Mouse (Mus musculus) spleen, adult 2 months (tissue): ENCODE measurements around the gene Pirt. TPM values are rescaled to one million over a fixed set of nuclear protein-coding genes. Genes with fewer than 3 reads are reported as not detected.

ENCODE experiments used
- DNase-seq, 2 experiments: peaks; one replicate each; pipeline versions ENCODE4 v3.0.0 to v3.0.0-alpha.2; 2012 to 2021; ENCODE audit warnings: low spot score in 2 of 2, low read depth in 1 of 2
- H3K27ac ChIP-seq: fragments of 200-500 bp; 2 replicates; pipeline ENCODE4 v1.5.1; 2012; ENCODE audit warnings: low read length, inconsistent platforms; ENCODE audit not compliant: insufficient read depth
- H3K27me3 ChIP-seq: fragments of 200-500 bp; 2 replicates; pipeline ENCODE4 v1.6.1; 2012; ENCODE audit warnings: mild to moderate bottlenecking, moderate library complexity, low read length, inconsistent platforms; ENCODE audit not compliant: control insufficient read depth, insufficient read depth
- H3K36me3 ChIP-seq: fragments of 200-500 bp; 2 replicates; pipeline ENCODE4 v1.6.1; 2012; ENCODE audit warnings: mild to moderate bottlenecking, low read length, inconsistent platforms; ENCODE audit not compliant: control insufficient read depth, insufficient read depth
- H3K4me1 ChIP-seq: fragments of 200-500 bp; 2 replicates; pipeline ENCODE4 v1.6.1; 2011; ENCODE audit warnings: inconsistent platforms; ENCODE audit not compliant: control insufficient read depth, insufficient read depth, insufficient read length
- H3K4me3 ChIP-seq: fragments of 200-500 bp; 2 replicates; pipeline ENCODE4 v1.5.1; 2011; ENCODE audit warnings: mild to moderate bottlenecking, inconsistent platforms; ENCODE audit not compliant: insufficient read depth, insufficient read length; ENCODE audit errors: extremely low read depth
- CTCF ChIP-seq: fragments of 200-500 bp; IDR thresholded peaks from 2 replicates; pipeline ENCODE4 v1.5.1; 2011; ENCODE audit warnings: mild to moderate bottlenecking, inconsistent platforms; ENCODE audit not compliant: insufficient read depth, insufficient read length, insufficient replicate concordance; ENCODE audit errors: extremely low read depth
- POLR2A ChIP-seq: fragments of 200-500 bp; IDR thresholded peaks from 2 replicates; pipeline ENCODE4 v1.6.1; 2011; ENCODE audit warnings: low read depth, low read length, inconsistent platforms
- WGBS: fragments of 180-500 bp; shearing (Covaris S2); methylation state at CpG from one replicate; pipeline ENCODE4 v1.1.7; 2018; 5-methylcytosine and 5-hydroxymethylcytosine counted together
- polyA plus RNA-seq: library from polyadenylated mRNA; depleted of rRNA; stranded (reverse); fragments of >200 nt; gene quantifications from 2 replicates; pipeline ENCODE4 v1.2.3, GENCODE M21; 2012; rRNA removed

The Pirt gene
- polyA plus RNA-seq, 1 experiment, result not detected

- Histone ChIP-seq H3K4me3 (no peak overlapping the region), H3K27me3 (no peaks in the 10 kb centered on the region), H3K36me3 (no peaks in the 10 kb centered on the region), H3K27ac (no peak overlapping the region), H3K4me1 (no peaks in the 10 kb centered on the region)
- TF ChIP-seq POLR2A, result no peak
- no peak for DNase-seq
- WGBS, result 77% methylated on average over 1 of the region's 1 CpGs
These were observed 56.8 kb downstream of the Pirt start for GRCm38 (mm10) chr11:66968575-66968974.

- no peak for TF ChIP-seq CTCF
- TF ChIP-seq POLR2A, result no peak
- no peak overlapping the region for H3K27ac ChIP-seq
- no peak for DNase-seq
- no peak overlapping the region for H3K4me3 ChIP-seq
- no peaks in the 10 kb centered on the region for H3K27me3 ChIP-seq
- H3K4me1 ChIP-seq, result no peaks in the 10 kb centered on the region
- no peaks in the 10 kb centered on the region for H3K36me3 ChIP-seq
- WGBS, result 76% methylated on average over 3 of the region's 3 CpGs
These were observed 61.7 kb downstream of the Pirt start for GRCm38 (mm10) chr11:66973507-66973906.

- WGBS, result 82% methylated on average over 7 of the region's 7 CpGs
- TF ChIP-seq POLR2A, result no peak
- TF ChIP-seq CTCF, result no peak
- H3K4me1 ChIP-seq, result no peaks in the 10 kb centered on the region
These were observed 64.0 kb downstream of the Pirt start for GRCm38 (mm10) chr11:66975606-66976330.

More at GRCm38 (mm10) chr11:66975606-66976330, 64.0 kb downstream of the Pirt start:
- DNase-seq, result no peak
- H3K4me3 ChIP-seq, result no peak overlapping the region
- H3K36me3 ChIP-seq, result no peaks in the 10 kb centered on the region
- no peak overlapping the region for H3K27ac ChIP-seq
- H3K27me3 ChIP-seq, result no peaks in the 10 kb centered on the region

Other genes with a start within 250 kb of the Pirt start
- not detected in 2 replicates for gene Tmem238l, start 44.7 kb downstream of the Pirt start, polyA plus RNA-seq
- 0.65 and 0.79 TPM in 2 replicates for gene Tmem220, start 113.2 kb downstream of the Pirt start, polyA plus RNA-seq
- 6.0 and 7.4 TPM in 2 replicates for gene Adprm, start 140.6 kb downstream of the Pirt start, polyA plus RNA-seq
- gene Sco1, start 140.7 kb downstream of the Pirt start, polyA plus RNA-seq, result 1.9 and 2.0 TPM in 2 replicates
- gene Myh3, start 166.3 kb downstream of the Pirt start, polyA plus RNA-seq, result not detected in 2 replicates